In the genomic region with DNA sequence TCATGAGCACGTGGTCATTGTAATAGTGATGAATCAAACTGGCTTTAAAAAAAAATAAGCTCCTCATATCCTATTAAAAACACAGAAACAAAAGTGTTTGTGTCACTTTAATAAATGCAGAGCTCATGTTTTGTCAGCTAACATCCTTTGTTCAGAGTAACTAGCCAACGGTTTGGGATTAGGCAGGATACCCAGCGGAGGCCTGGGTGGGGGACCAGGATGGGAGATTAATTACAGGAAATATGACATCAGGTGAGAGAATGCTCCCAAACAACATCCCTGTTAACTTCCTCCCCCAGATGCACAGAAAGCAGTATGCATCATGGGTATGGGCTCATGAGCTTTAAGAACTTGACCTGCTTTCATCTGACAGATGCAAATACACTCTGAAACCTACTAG, we compare ENCODE assay signal across 21 mouse cellular contexts.
A peak's percentile ranks its signal among the peaks of the same experiment; 100 is the strongest.
DNase-seq lines count a peak whose midpoint lies in the region; ATAC-seq lines count a peak whose summit lies in the region.
"Had no signal": no experiment of that assay in that cellular context is flagged by ENCODE, and none has a peak within 500 bp of the region (broad histone marks: within the 10 kb centered on the region; RNA-seq: fewer than 3 reads in every experiment).

No protein-coding gene starts in this region.

- H3K36me3 ChIP-seq in kidney, embryonic 15.5 days, result no peaks in the 10 kb centered on the region
- no peaks in the 10 kb centered on the region for H3K36me3 ChIP-seq in midbrain, embryonic 14.5 days (ENCODE audit: control insufficient read depth, insufficient read depth, low read length)
- no peaks in the 10 kb centered on the region for H3K36me3 ChIP-seq in midbrain, embryonic 10.5 days
- H3K36me3 ChIP-seq: embryonic facial prominence, embryonic 10.5 days; G1E; heart, embryonic 13.5 days; hindbrain, embryonic 12.5 days had no signal

- no peak overlapping the region for H3K27ac ChIP-seq in kidney, embryonic 15.5 days
- no peak overlapping the region for H3K27ac ChIP-seq in midbrain, embryonic 14.5 days (replicated peaks; ENCODE audit: low read depth, low read length)
- no peak overlapping the region for H3K27ac ChIP-seq in midbrain, embryonic 10.5 days (replicated peaks)
- H3K27ac ChIP-seq: embryonic facial prominence, embryonic 10.5 days; forebrain, embryonic 13.5 days; heart, embryonic 13.5 days; hindbrain, embryonic 12.5 days had no signal

- peak; percentile 78 for DNase-seq in heart, adult 11 months
- DNase-seq in heart, postnatal 25 days (ENCODE audit: low spot score), result no peak
- peak; percentile 17 to 21 for DNase-seq in heart, postnatal 10 days
- no peak for DNase-seq in heart, postnatal 36 days
- peak; percentile 19 for DNase-seq in kidney, postnatal 14 days
- DNase-seq in midbrain, embryonic 14.5 days, result peak; percentile 5
- DNase-seq in midbrain, embryonic 10.5 days (ENCODE audit: low spot score), result no peak
- DNase-seq: adrenal gland, adult 8-10 months; adrenal gland, postnatal 36 days; B cell, adult 2 months; cerebellum, adult 2 months; forebrain, postnatal 0 days; gastrocnemius, postnatal 14 days had no signal

- no peak for ATAC-seq in kidney, embryonic 15.5 days (replicated peaks; ENCODE audit: low FRiP score)
- no peak for ATAC-seq in midbrain, embryonic 14.5 days (ENCODE audit: low FRiP score, low TSS enrichment)
- ATAC-seq: CD4-positive, CD25-positive, alpha-beta regulatory T cell, adult 4 months; forebrain, embryonic 13.5 days; forebrain, postnatal 0 days; hindbrain, embryonic 16.5 days had no signal

- no peak overlapping the region for H3K4me3 ChIP-seq in kidney, embryonic 15.5 days (replicated peaks)
- H3K4me3 ChIP-seq in midbrain, embryonic 14.5 days (replicated peaks; ENCODE audit: low read depth, low read length), result no peak overlapping the region
- H3K4me3 ChIP-seq in midbrain, embryonic 10.5 days, result no peak overlapping the region
- H3K4me3 ChIP-seq: embryonic facial prominence, embryonic 10.5 days; forebrain, embryonic 13.5 days; heart, embryonic 13.5 days; hindbrain, embryonic 12.5 days had no signal

- H3K27me3 ChIP-seq in kidney, embryonic 15.5 days, result no peaks in the 10 kb centered on the region
- no peaks in the 10 kb centered on the region for H3K27me3 ChIP-seq in midbrain, embryonic 14.5 days (ENCODE audit: control insufficient read depth, insufficient read depth, low read length)
- H3K27me3 ChIP-seq in midbrain, embryonic 10.5 days (ENCODE audit: low read depth, poor library complexity, severe bottlenecking), result no peaks in the 10 kb centered on the region
- H3K27me3 ChIP-seq: forebrain, embryonic 13.5 days; heart, embryonic 13.5 days; hindbrain, embryonic 12.5 days had no signal

- intact Hi-C loops in heart, postnatal 25 days (cut with DNase I), result no loop called here
- intact Hi-C loops in heart, postnatal 10 days (cut with DNase I), result loop anchor here (5.0 to 10.0 kb wide), 2 partner anchors 35 to 137 kb away; no protein-coding TSS in a partner anchor
- intact Hi-C loops in heart, postnatal 36 days (cut with DNase I), result loop anchor here (5.0 kb wide), 1 partner anchor 35 kb away; no protein-coding TSS in a partner anchor

- no peak overlapping the region for H3K4me2 ChIP-seq in kidney, embryonic 15.5 days
- H3K4me2 ChIP-seq in midbrain, embryonic 14.5 days (ENCODE audit: low read length), result no peak overlapping the region
- H3K4me2 ChIP-seq: forebrain, embryonic 13.5 days; heart, embryonic 13.5 days; hindbrain, embryonic 12.5 days had no signal

- H3K4me1 ChIP-seq in kidney, embryonic 15.5 days, result peaks cover 6% of the 10 kb centered on the region; the same call in 1 of the 2 replicates
- H3K4me1 ChIP-seq in midbrain, embryonic 14.5 days (ENCODE audit: control insufficient read depth, insufficient read depth, low read length), result no peaks in the 10 kb centered on the region
- peaks cover 13% of the 10 kb centered on the region for H3K4me1 ChIP-seq in midbrain, embryonic 10.5 days
- H3K4me1 ChIP-seq: embryonic facial prominence, embryonic 10.5 days; heart, embryonic 13.5 days; hindbrain, embryonic 12.5 days had no signal

- no peak overlapping the region for H3K9ac ChIP-seq in kidney, embryonic 15.5 days
- no peak overlapping the region for H3K9ac ChIP-seq in midbrain, embryonic 14.5 days (replicated peaks; ENCODE audit: low read length)
- H3K9ac ChIP-seq: forebrain, embryonic 13.5 days; forebrain, postnatal 0 days; heart, embryonic 13.5 days; hindbrain, embryonic 12.5 days had no signal

- H3K9me3 ChIP-seq in kidney, embryonic 15.5 days (replicated peaks), result no peaks in the 10 kb centered on the region
- no peaks in the 10 kb centered on the region for H3K9me3 ChIP-seq in midbrain, embryonic 14.5 days (ENCODE audit: control insufficient read depth, low read length)
- no peaks in the 10 kb centered on the region for H3K9me3 ChIP-seq in midbrain, embryonic 10.5 days (replicated peaks)
- H3K9me3 ChIP-seq: embryonic facial prominence, embryonic 10.5 days; forebrain, embryonic 13.5 days; G1E; hindbrain, embryonic 12.5 days had no signal

- 57% methylated on average over 3 of the region's 3 CpGs for WGBS in kidney, embryonic 15.5 days
- 26% methylated on average over 3 of the region's 3 CpGs for WGBS in midbrain, embryonic 14.5 days
- WGBS in midbrain, embryonic 10.5 days, result 43% methylated on average over 3 of the region's 3 CpGs

Comparison
In these comparisons a context has a peak if more than half of its experiments do, and no peak if none do; other contexts are left out.
1. DNase-seq: peak in heart, adult 11 months (single experiment), heart, postnatal 10 days (2 of 2), kidney, postnatal 14 days (single experiment) and midbrain, embryonic 14.5 days (single experiment); none in heart, postnatal 25 days (single experiment), heart, postnatal 36 days (0 of 2) and midbrain, embryonic 10.5 days (single experiment).